Mouse (Mus musculus) stomach, embryonic 14.5 days (tissue): Measurements from ENCODE around the gene Phactr1. TPM values are rescaled to one million over a fixed set of nuclear protein-coding genes. Genes with fewer than 3 reads are reported as not detected.

Source experiments
- ATAC-seq: fragments of 200-750 bp; cut with Nextera tagmentation; 2 replicates; pipeline ENCODE4 v1.8.0; 2017; ENCODE audit warnings: low read depth, moderate TSS enrichment; ENCODE audit not compliant: insufficient number of reproducible peaks, insufficient read depth, low FRiP score
- H3K27ac ChIP-seq: fragments of 300-500 bp; sonication (generic); 2 replicates; pipeline ENCODE4 v1.5.1; 2014; ENCODE audit warnings: mild to moderate bottlenecking, low read length, moderate library complexity, mixed read lengths
- H3K27me3 ChIP-seq: fragments of 300-500 bp; sonication (generic); 2 replicates; pipeline ENCODE4 v1.6.1; 2014; ENCODE audit warnings: low read length, control low read depth, mixed read lengths; ENCODE audit not compliant: control insufficient read depth, insufficient read depth
- H3K36me3 ChIP-seq: fragments of 300-500 bp; sonication (generic); 2 replicates; pipeline ENCODE4 v1.6.1; 2014; ENCODE audit warnings: mild to moderate bottlenecking, control low read depth, low read length, moderate library complexity, mixed read lengths; ENCODE audit not compliant: control insufficient read depth, insufficient read depth
- H3K4me1 ChIP-seq: fragments of 300-500 bp; sonication (generic); 2 replicates; pipeline ENCODE4 v1.6.1; 2014; ENCODE audit warnings: low read length, control low read depth, mixed read lengths; ENCODE audit not compliant: control insufficient read depth, insufficient read depth
- H3K4me2 ChIP-seq: fragments of 300-500 bp; sonication (generic); replicated peaks from 2 replicates; pipeline ENCODE4 v1.6.1; 2014; ENCODE audit warnings: low read depth, low read length, control low read depth
- H3K4me3 ChIP-seq: fragments of 300-500 bp; sonication (generic); 2 replicates; pipeline ENCODE4 v1.5.1; 2014; ENCODE audit warnings: low read depth, low read length, control low read depth
- H3K9ac ChIP-seq: fragments of 300-500 bp; sonication (generic); replicated peaks from 2 replicates; pipeline ENCODE4 v1.6.1; 2014; ENCODE audit warnings: low read depth, mild to moderate bottlenecking, control low read depth, low read length, moderate library complexity, mixed read lengths
- H3K9me3 ChIP-seq: fragments of 300-500 bp; sonication (generic); 2 replicates; pipeline ENCODE4 v1.6.1; 2016; ENCODE audit warnings: low read depth, low read length, control low read depth; ENCODE audit not compliant: control insufficient read depth
- WGBS: fragments of 180-500 bp; shearing (Covaris S2); extraction: QIAGEN DNeasy Blood & Tissue Kit; methylation state at CpG from one replicate; pipeline ENCODE4 v1.1.7; 2014; 5-methylcytosine and 5-hydroxymethylcytosine counted together
- polyA plus RNA-seq: library from polyadenylated mRNA; unstranded; fragments of >200 nt; fragmentation: Nextera tagmentation; extraction: Ambion mirVana; gene quantifications from 2 replicates; pipeline ENCODE4 v1.2.1, GENCODE M21; 2014

Gene Phactr1
- polyA plus RNA-seq, 1 experiment from 2014 or later, result 8.0 TPM

- Histone ChIP-seq H3K36me3 (no peaks in the 10 kb centered on the region), H3K27me3 (no peaks in the 10 kb centered on the region), H3K27ac (no peak overlapping the region), H3K4me2 (no peak overlapping the region), H3K9me3 (no peaks in the 10 kb centered on the region), H3K4me3 (no peak overlapping the region), H3K9ac (no peak overlapping the region), H3K4me1 (no peaks in the 10 kb centered on the region)
- no peak for ATAC-seq
- 92% methylated on average over 3 of the region's 3 CpGs for WGBS
Measured at GRCm38 (mm10) chr13:42950056-42950455, 269.6 kb downstream of the Phactr1 start.

GRCm38 (mm10) chr13:42952037-42952721 lies 271.8 kb downstream of the Phactr1 start:
- no peak for ATAC-seq
- Histone ChIP-seq H3K27ac (no peak overlapping the region), H3K4me2 (no peak overlapping the region), H3K27me3 (no peaks in the 10 kb centered on the region), H3K4me3 (no peak overlapping the region), H3K36me3 (no peaks in the 10 kb centered on the region), H3K9me3 (no peaks in the 10 kb centered on the region), H3K4me1 (no peaks in the 10 kb centered on the region), H3K9ac (no peak overlapping the region)
- 68% methylated on average over 15 of the region's 15 CpGs for WGBS

- no peak for ATAC-seq
- no peak overlapping the region for H3K9ac ChIP-seq
- H3K9me3 ChIP-seq, result no peaks in the 10 kb centered on the region
- WGBS, result 93% methylated on average over 6 of the region's 6 CpGs
- H3K36me3 ChIP-seq, result no peaks in the 10 kb centered on the region
- no peaks in the 10 kb centered on the region for H3K27me3 ChIP-seq
- no peak overlapping the region for H3K4me2 ChIP-seq
- no peaks in the 10 kb centered on the region for H3K4me1 ChIP-seq
- no peak overlapping the region for H3K27ac ChIP-seq
- no peak overlapping the region for H3K4me3 ChIP-seq
Measured at GRCm38 (mm10) chr13:42953071-42953470, 272.6 kb downstream of the Phactr1 start.

GRCm38 (mm10) chr13:42954116-42954515 lies 273.7 kb downstream of the Phactr1 start:
- 60% methylated on average over 5 of the region's 5 CpGs for WGBS
- ATAC-seq, result no peak

GRCm38 (mm10) chr13:42956327-42956726 lies 275.9 kb downstream of the Phactr1 start:
- 75% methylated on average over 10 of the region's 10 CpGs for WGBS
- Histone ChIP-seq H3K9me3 (no peaks in the 10 kb centered on the region), H3K9ac (no peak overlapping the region), H3K4me3 (no peak overlapping the region), H3K36me3 (no peaks in the 10 kb centered on the region), H3K4me2 (no peak overlapping the region), H3K4me1 (no peaks in the 10 kb centered on the region), H3K27me3 (no peaks in the 10 kb centered on the region), H3K27ac (no peak overlapping the region)
- no peak for ATAC-seq

More at GRCm38 (mm10) chr13:42954116-42954515, 273.7 kb downstream of the Phactr1 start:
- no peaks in the 10 kb centered on the region for H3K9me3 ChIP-seq
- no peaks in the 10 kb centered on the region for H3K27me3 ChIP-seq
- no peak overlapping the region for H3K4me2 ChIP-seq
- no peak overlapping the region for H3K9ac ChIP-seq
- no peak overlapping the region for H3K4me3 ChIP-seq
- no peak overlapping the region for H3K27ac ChIP-seq
- no peaks in the 10 kb centered on the region for H3K36me3 ChIP-seq
- no peaks in the 10 kb centered on the region for H3K4me1 ChIP-seq

GRCm38 (mm10) chr13:42957856-42958255 lies 277.4 kb downstream of the Phactr1 start:
- Histone ChIP-seq H3K9ac (no peak overlapping the region), H3K27me3 (no peaks in the 10 kb centered on the region), H3K36me3 (no peaks in the 10 kb centered on the region), H3K9me3 (no peaks in the 10 kb centered on the region), H3K4me3 (no peak overlapping the region), H3K27ac (no peak overlapping the region), H3K4me1 (no peaks in the 10 kb centered on the region), H3K4me2 (no peak overlapping the region)
- no peak for ATAC-seq
- WGBS, result 51% methylated on average over 7 of the region's 7 CpGs

GRCm38 (mm10) chr13:42958867-42959266 lies 278.4 kb downstream of the Phactr1 start:
- no peak overlapping the region for H3K4me3 ChIP-seq
- no peak overlapping the region for H3K27ac ChIP-seq
- WGBS, result 87% methylated on average over 2 of the region's 2 CpGs
- no peak for ATAC-seq
- no peaks in the 10 kb centered on the region for H3K9me3 ChIP-seq
- H3K36me3 ChIP-seq, result no peaks in the 10 kb centered on the region
- H3K4me1 ChIP-seq, result no peaks in the 10 kb centered on the region
- H3K4me2 ChIP-seq, result no peak overlapping the region
- H3K9ac ChIP-seq, result no peak overlapping the region
- no peaks in the 10 kb centered on the region for H3K27me3 ChIP-seq

GRCm38 (mm10) chr13:42961561-42961960 lies 281.1 kb downstream of the Phactr1 start:
- 87% methylated on average over 4 of the region's 4 CpGs for WGBS
- no peak overlapping the region for H3K4me2 ChIP-seq
- H3K4me1 ChIP-seq, result no peaks in the 10 kb centered on the region
- H3K4me3 ChIP-seq, result no peak overlapping the region
- H3K36me3 ChIP-seq, result no peaks in the 10 kb centered on the region
- no peak overlapping the region for H3K9ac ChIP-seq
- H3K27ac ChIP-seq, result no peak overlapping the region
- no peak for ATAC-seq
- H3K9me3 ChIP-seq, result no peaks in the 10 kb centered on the region
- no peaks in the 10 kb centered on the region for H3K27me3 ChIP-seq

- no peak overlapping the region for H3K27ac ChIP-seq
- no peaks in the 10 kb centered on the region for H3K27me3 ChIP-seq
- no peak overlapping the region for H3K4me3 ChIP-seq
- 62% methylated on average over 4 of the region's 4 CpGs for WGBS
- no peaks in the 10 kb centered on the region for H3K36me3 ChIP-seq
- H3K4me2 ChIP-seq, result no peak overlapping the region
- H3K9ac ChIP-seq, result no peak overlapping the region
- H3K4me1 ChIP-seq, result no peaks in the 10 kb centered on the region
- H3K9me3 ChIP-seq, result no peaks in the 10 kb centered on the region
- ATAC-seq, result no peak
Measured at GRCm38 (mm10) chr13:42968537-42968936, 288.1 kb downstream of the Phactr1 start.
